Mouse (Mus musculus): ENCODE results near the gene Evi2b.
A peak's percentile ranks its signal among the peaks of the same experiment; 100 is the strongest.

Gene Evi2b

GRCm38 (mm10) chr11:79523560-79524309, at the start of gene Evi2b:
TSS of gene Evi2b (minus strand) at chr11:79523762.
- DNase-seq = no peak

- DNase-seq = no peak
These were observed 46.8 kb upstream of the Evi2b start for GRCm38 (mm10) chr11:79570319-79570718.

- DNase-seq = no peak
These were observed 44.8 kb upstream of the Evi2b start for GRCm38 (mm10) chr11:79568197-79568911.

DNA sequence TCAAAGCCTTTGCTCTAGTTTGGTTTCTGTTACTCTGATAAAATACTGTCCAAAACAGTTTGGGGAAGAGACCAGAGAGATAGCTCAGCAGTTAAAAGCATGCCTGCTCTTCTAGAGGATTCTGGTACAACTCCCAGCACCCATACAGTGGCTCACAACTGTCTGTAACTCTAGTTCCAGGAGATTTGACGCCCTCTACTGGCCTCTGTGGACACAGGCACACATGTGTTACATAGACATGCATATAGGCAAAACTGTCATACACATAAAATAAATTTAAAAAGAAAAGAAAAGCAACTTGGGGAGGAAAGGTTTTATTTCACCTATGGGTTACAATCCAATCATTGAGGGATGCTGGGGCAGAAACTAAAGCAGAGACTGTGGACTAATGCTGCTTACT, 43.4 kb upstream of the Evi2b start:
- no peak for DNase-seq

GRCm38 (mm10) chr11:79563493-79563892, 39.9 kb upstream of the Evi2b start:
- no peak for DNase-seq

DNA sequence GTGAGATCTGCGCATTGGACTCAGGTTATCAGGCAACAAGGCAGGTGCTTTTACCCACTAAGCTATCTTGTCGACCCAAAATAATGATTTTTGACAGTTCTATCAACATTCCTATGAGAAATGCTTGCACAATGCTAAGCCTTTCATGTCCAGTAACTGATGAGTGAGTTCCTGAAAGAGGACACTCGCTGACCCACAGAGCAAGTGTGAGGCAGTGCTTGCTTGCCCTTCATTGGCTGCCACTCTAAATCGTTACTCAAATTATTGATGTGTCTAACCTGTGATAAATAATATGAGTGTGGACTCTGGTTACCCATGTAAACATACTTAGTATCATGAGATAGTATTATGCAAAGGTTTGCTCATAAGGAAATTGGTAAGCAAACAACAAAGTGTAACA, 37.0 kb upstream of the Evi2b start:
- DNase-seq = no peak

- DNase-seq = no peak
These were observed 29.1 kb upstream of the Evi2b start for GRCm38 (mm10) chr11:79552622-79553021.

DNA sequence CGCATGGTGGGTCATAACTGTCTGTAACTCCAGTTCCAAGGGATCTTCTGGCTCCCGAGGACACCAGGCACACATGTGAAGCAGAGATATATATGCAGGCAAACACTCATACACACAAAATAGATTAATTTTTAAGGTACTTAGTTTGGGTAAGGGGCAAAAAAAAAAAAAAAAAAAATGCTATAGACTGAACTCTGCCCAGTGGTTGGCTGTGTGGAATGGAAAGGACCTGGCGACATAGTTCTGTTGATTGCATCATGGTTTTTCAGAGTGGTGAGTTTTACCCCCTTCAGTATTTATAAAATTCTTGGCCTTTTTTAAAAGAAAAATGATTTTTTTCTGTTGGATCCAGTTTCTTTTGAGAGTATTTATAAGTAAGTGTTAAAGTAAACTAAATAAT, 12.7 kb upstream of the Evi2b start:
- DNase-seq = no peak

GRCm38 (mm10) chr11:79535554-79535953, 12.0 kb upstream of the Evi2b start:
- no peak for DNase-seq

GRCm38 (mm10) chr11:79533950-79534690, 10.6 kb upstream of the Evi2b start:
- no peak for DNase-seq

- no peak for DNase-seq
These were observed 9.7 kb upstream of the Evi2b start for GRCm38 (mm10) chr11:79533311-79533710.

DNA sequence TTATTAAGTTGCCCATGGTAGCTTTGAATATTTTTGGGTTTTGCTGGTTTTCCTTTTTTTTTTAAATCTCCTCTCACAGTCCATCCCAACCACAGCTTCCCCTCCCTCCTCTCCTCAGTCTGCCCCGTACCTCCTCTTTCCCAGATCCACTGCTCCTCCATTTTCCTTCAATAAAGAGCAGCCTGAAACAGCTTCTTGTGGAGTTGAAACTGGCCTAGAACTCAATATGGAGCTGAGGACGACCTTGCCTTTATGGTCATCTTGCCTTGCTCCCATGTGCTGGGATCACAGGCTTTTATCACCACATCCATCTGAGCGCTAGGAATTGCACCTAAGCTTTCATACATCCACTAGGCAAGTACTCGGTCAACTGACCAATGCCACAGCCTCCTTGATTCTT, 7.9 kb upstream of the Evi2b start:
- no peak for DNase-seq

- DNase-seq = no peak
These were observed 7.2 kb upstream of the Evi2b start for GRCm38 (mm10) chr11:79530774-79531173.

DNA sequence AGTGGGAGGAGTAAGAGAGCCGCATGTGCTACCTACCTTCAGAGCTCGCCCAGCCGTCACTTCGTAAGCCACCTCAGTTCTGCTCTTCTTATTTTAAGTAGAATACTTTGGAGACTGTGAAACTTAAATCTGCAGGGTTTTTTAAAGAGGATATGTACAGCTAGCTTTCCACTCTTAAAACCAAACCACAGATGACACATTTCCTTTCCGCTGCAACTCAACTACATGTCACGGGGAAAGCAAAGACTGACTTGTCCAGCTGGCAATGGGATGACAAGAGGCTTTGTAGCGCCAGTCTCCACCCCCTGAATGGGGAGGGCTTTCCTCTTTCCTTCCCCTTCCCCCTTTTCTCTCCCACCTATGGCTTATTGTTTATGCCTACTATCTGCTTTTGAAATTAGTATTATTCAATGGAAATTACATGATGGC, 6.8 kb upstream of the Evi2b start, which contains the start of the genes Evi2 and Evi2a:
Gene Evi2, minus strand, starts transcription at position 257 of the 429 bp plus-strand sequence.
Gene Evi2a, minus strand, starts transcription at position 277 of the 429 bp plus-strand sequence.
- DNase-seq = no peak

GRCm38 (mm10) chr11:79529736-79530135, 6.2 kb upstream of the Evi2b start:
- DNase-seq = no peak

DNA sequence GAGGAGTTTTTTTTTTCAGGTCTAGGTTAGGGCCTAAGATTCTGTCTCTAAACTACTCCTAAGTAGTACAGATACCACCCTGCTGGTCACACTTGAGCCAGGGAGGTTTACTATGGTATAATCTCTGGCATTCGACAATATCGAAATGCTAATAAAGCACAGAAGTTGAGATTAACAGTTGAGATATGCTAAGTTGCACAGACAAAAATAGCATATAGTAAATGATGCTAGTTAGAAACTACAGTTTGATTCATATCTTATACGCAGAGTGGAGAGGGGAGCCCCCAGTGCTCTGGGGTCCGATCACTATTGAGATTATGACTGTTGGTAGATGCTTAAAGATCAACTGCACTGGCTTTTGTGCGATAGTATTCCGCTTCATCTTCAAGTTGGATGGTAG, 5.7 kb upstream of the Evi2b start:
- DNase-seq = no peak

DNA sequence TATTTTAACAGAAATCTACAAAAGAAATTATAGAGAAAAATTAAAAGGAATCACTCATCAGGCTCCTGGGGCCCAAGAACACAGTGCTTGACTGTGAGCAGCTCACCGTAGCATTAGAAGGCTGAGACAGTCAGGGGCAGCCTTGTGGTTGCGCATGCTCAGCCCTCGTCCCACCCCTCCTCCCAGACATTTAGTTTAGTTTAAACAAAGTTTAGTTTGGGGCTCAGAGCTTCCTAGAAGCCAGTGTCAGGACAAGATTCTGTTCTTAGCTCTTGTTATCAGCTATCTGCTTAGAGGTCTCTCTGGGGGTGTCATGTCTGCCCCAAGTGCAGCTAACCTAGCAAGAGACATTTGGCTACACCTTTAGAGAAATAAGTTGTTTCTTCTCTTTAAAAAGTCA, 5.0 kb upstream of the Evi2b start:
- no peak for DNase-seq

GRCm38 (mm10) chr11:79527739-79528384, 4.3 kb upstream of the Evi2b start:
- no peak for DNase-seq

GRCm38 (mm10) chr11:79527015-79527738, 3.6 kb upstream of the Evi2b start:
- peak; percentile 19 for DNase-seq

DNA sequence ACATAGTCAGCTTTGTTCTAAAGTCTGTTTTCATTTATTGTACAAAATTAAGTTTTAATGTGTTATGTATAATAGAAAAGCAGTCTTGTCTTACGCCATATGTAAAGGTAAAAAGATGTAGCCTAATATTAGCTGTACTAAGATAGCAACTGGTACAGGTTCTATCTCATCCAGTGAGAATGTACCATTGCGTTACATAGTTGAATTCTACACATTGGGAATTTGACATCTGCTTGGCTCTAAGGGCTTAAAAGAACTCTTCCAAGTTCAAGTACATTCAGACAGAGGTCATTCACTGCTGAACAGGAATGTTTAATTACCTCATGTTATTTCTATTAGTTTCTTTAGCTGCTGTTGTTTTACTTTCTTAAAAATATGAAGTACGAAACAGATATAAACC, 3.0 kb upstream of the Evi2b start:
- DNase-seq = no peak

GRCm38 (mm10) chr11:79524310-79524575, 681 bp upstream of the Evi2b start:
- DNase-seq = no peak

GRCm38 (mm10) chr11:79522944-79523343, 618 bp downstream of the Evi2b start:
- no peak for DNase-seq

GRCm38 (mm10) chr11:79521930-79522329, 1.6 kb downstream of the Evi2b start:
- no peak for DNase-seq

All from kidney, adult 18-20 months (tissue).